Mouse (Mus musculus) olfactory bulb, adult 2 months (tissue): ENCODE measurements around the gene Nhs.

ENCODE experiments used
- CTCF ChIP-seq: fragments of 200-500 bp; IDR thresholded peaks from 2 replicates; pipeline ENCODE4 v1.5.1; 2012; ENCODE audit warnings: low read depth, mild to moderate bottlenecking, low read length, moderate library complexity; ENCODE audit not compliant: insufficient read depth
- POLR2A ChIP-seq: fragments of 200-500 bp; IDR thresholded peaks from 2 replicates; pipeline ENCODE4 v1.6.1; 2012; ENCODE audit warnings: mild to moderate bottlenecking, low read depth, low read length, moderate library complexity; ENCODE audit not compliant: insufficient read depth

- no peak for TF ChIP-seq CTCF
- no peak for TF ChIP-seq POLR2A
Measured at GRCm38 (mm10) chrX:162053566-162053965, 106.0 kb downstream of the Nhs start.
